Mouse (Mus musculus) layer of hippocampus, adult 18-20 months (tissue): ENCODE data around the gene Zfp219. TPM values are rescaled to one million over a fixed set of nuclear protein-coding genes. Genes with fewer than 3 reads are reported as not detected.

Experiments
- DNase-seq, 2 experiments: peaks; one replicate each; pipeline ENCODE4 v3.0.0; 2022; ENCODE audit warnings: low spot score in 2 of 2
- total RNA-seq, 2 experiments: library from RNA; stranded (reverse); gene quantifications; 2 replicates each; pipeline ENCODE4 v1.2.3; 2021

The Zfp219 gene
- total RNA-seq, 2 experiments from 2014 or later = 42.3 to 44.2 TPM

- no peak for DNase-seq
Measured at GRCm38 (mm10) chr14:52005141-52005540, 15.4 kb downstream of the Zfp219 start.

- DNase-seq = peak; percentile 78 to 91
Measured at GRCm38 (mm10) chr14:52003981-52004495, 16.5 kb downstream of the Zfp219 start.

GRCm38 (mm10) chr14:51997483-51997882 lies 23.1 kb downstream of the Zfp219 start:
- no peak for DNase-seq

- no peak for DNase-seq
Measured at GRCm38 (mm10) chr14:51996866-51997265, 23.7 kb downstream of the Zfp219 start.

- DNase-seq = no peak
Measured at GRCm38 (mm10) chr14:51996231-51996841, 24.2 kb downstream of the Zfp219 start.

GRCm38 (mm10) chr14:51995219-51995871 lies 25.2 kb downstream of the Zfp219 start:
- DNase-seq = no peak

- no peak for DNase-seq
Measured at GRCm38 (mm10) chr14:51994453-51994852, 26.1 kb downstream of the Zfp219 start.

GRCm38 (mm10) chr14:51989461-51989970 lies 31.0 kb downstream of the Zfp219 start:
- no peak for DNase-seq

GRCm38 (mm10) chr14:51988731-51989130 lies 31.8 kb downstream of the Zfp219 start:
- no peak for DNase-seq

- no peak for DNase-seq
Measured at GRCm38 (mm10) chr14:51987177-51987576, 33.4 kb downstream of the Zfp219 start.

GRCm38 (mm10) chr14:51986153-51986505 lies 34.4 kb downstream of the Zfp219 start:
- no peak for DNase-seq

GRCm38 (mm10) chr14:51985301-51986152 lies 35.0 kb downstream of the Zfp219 start:
- DNase-seq = peak in 1 of 2 experiments; percentile 58

- DNase-seq = peak in 1 of 2 experiments; percentile 56
Measured at GRCm38 (mm10) chr14:51984247-51985231, 36.0 kb downstream of the Zfp219 start, which contains the start of gene Arhgef40. Arhgef40 (plus strand) TSS chr14:51984719.

- DNase-seq = no peak
Measured at GRCm38 (mm10) chr14:51983855-51984246, 36.7 kb downstream of the Zfp219 start.

GRCm38 (mm10) chr14:51983251-51983650 lies 37.3 kb downstream of the Zfp219 start:
- no peak for DNase-seq

- DNase-seq = no peak
Measured at GRCm38 (mm10) chr14:51979252-51979651, 41.3 kb downstream of the Zfp219 start.

GRCm38 (mm10) chr14:51967400-51967799 lies 53.1 kb downstream of the Zfp219 start:
- no peak for DNase-seq

GRCm38 (mm10) chr14:51960316-51960715 lies 60.2 kb downstream of the Zfp219 start:
- no peak for DNase-seq
